Mouse (Mus musculus): ENCODE data around the gene Hmgcs1. TPM values are rescaled to one million over a fixed set of nuclear protein-coding genes. Genes with fewer than 3 reads are reported as not detected.

Hmgcs1 gene
- total RNA-seq, 2 experiments from 2014 or later: 23.7 to 26.7 TPM

- no peak for DNase-seq (ENCODE audit: low spot score)
Observed at GRCm38 (mm10) chr13:119746930-119747329, 56.8 kb downstream of the Hmgcs1 start.

- no peak for DNase-seq (ENCODE audit: low spot score)
Observed at GRCm38 (mm10) chr13:119753859-119754634, 63.9 kb downstream of the Hmgcs1 start.

GRCm38 (mm10) chr13:119754635-119755020 lies 64.4 kb downstream of the Hmgcs1 start:
- no peak for DNase-seq (ENCODE audit: low spot score)

GRCm38 (mm10) chr13:119755141-119755547 lies 65.0 kb downstream of the Hmgcs1 start:
- DNase-seq (ENCODE audit: low spot score): no peak

GRCm38 (mm10) chr13:119755681-119756471 lies 65.7 kb downstream of the Hmgcs1 start, which contains the start of gene Nim1k:
TSS of gene Nim1k (minus strand) at chr13:119755882.
- DNase-seq (ENCODE audit: low spot score): peak; percentile 84

GRCm38 (mm10) chr13:119756831-119757230 lies 66.7 kb downstream of the Hmgcs1 start:
- DNase-seq (ENCODE audit: low spot score): no peak

Other genes starting within 250 kb of the Hmgcs1 start
- gene 4833420G17Rik, start 227.6 kb upstream of the Hmgcs1 start, total RNA-seq (2021): 1 to 10 TPM; 4.3 to 7.0 TPM
- gene Tmem267, start 202.3 kb upstream of the Hmgcs1 start, total RNA-seq (2021): 10 to 100 TPM; 14.5 to 29.4 TPM
- under 1 TPM; 0.47 to 0.62 TPM for gene 3110070M22Rik, start 202.0 kb upstream of the Hmgcs1 start, total RNA-seq (2021)
- under 1 TPM; 0.48 to 0.71 TPM for gene Ccl28, start 66.6 kb upstream of the Hmgcs1 start, total RNA-seq (2021)
- gene Nim1k, start 65.5 kb downstream of the Hmgcs1 start, total RNA-seq (2021): 1 to 10 TPM; 1.3 to 1.6 TPM
- 10 to 100 TPM; 19.4 to 20.5 TPM for gene Zfp131, start 100.5 kb downstream of the Hmgcs1 start, total RNA-seq (2021)
- gene AF067063, start 139.8 kb downstream of the Hmgcs1 start, total RNA-seq (2021): not detected
- gene D13Ertd608e, start 145.6 kb downstream of the Hmgcs1 start, total RNA-seq (2021): not detected
- not detected for gene Tcstv1, start 204.4 kb downstream of the Hmgcs1 start, total RNA-seq (2021)
- gene Gm21761, start 238.9 kb downstream of the Hmgcs1 start, total RNA-seq (2021): not detected